Mouse (Mus musculus): ENCODE data around the gene Gm11568. TPM values are rescaled to one million over a fixed set of nuclear protein-coding genes. Genes with fewer than 3 reads are reported as not detected.
"Not testable (repeated sequence)": the region's sequence is repeated elsewhere in the genome, so short reads cannot be mapped to it uniquely, and the experiment has no call there.

Gene Gm11568
- polyA plus RNA-seq, 1 experiment from 2014 or later: not detected

- not testable (repeated sequence) for H3K9me3 ChIP-seq (ENCODE audit: control insufficient read depth, low read length); H3K4me2 ChIP-seq (replicated peaks); H3K9ac ChIP-seq; ATAC-seq (ENCODE audit: low FRiP score); H3K27me3 ChIP-seq (ENCODE audit: control insufficient read depth, insufficient read depth, low read length); H3K4me1 ChIP-seq (replicated peaks; ENCODE audit: control insufficient read depth, insufficient read depth, low read length); H3K4me3 ChIP-seq (replicated peaks; ENCODE audit: low read length); H3K27ac ChIP-seq; H3K36me3 ChIP-seq (replicated peaks; ENCODE audit: control insufficient read depth, insufficient read depth); DNase-seq (ENCODE audit: low spot score)
- WGBS: 71% methylated on average over 1 of the region's 1 CpGs
Measured at GRCm38 (mm10) chr11:99873089-99873488, 15.4 kb downstream of the Gm11568 start, which contains the start of gene Krtap9-1. TSS of gene Krtap9-1 (plus strand) at chr11:99873389.

DNA sequence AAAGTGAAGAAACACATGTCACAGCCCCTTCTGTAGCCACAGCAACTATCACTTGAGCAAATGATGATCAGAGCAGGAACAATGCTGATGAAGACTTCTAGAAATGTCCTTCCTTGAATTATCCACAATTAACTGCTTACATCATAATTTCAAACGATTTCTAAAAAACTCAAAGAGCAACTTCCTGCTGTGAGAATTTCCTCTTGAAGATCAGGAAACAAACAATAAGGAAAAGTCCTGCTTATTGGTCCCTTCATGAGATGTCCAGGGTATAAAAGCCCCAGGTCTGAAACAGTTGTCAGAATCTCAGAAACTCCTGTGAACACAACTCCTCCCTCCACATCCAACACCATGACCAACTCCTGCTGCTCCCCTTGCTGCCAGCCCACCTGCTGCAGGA lies 21.2 kb downstream of the Gm11568 start, which contains the start of gene Gm11567:
Gene Gm11567, plus strand, starts transcription at position 301 of the 400 bp plus-strand sequence.
- not testable (repeated sequence) for H3K27me3 ChIP-seq (ENCODE audit: control insufficient read depth, insufficient read depth, low read length); H3K4me3 ChIP-seq (replicated peaks; ENCODE audit: low read length); H3K27ac ChIP-seq; ATAC-seq (ENCODE audit: low FRiP score); H3K9me3 ChIP-seq (ENCODE audit: control insufficient read depth, low read length); H3K4me1 ChIP-seq (replicated peaks; ENCODE audit: control insufficient read depth, insufficient read depth, low read length); H3K36me3 ChIP-seq (replicated peaks; ENCODE audit: control insufficient read depth, insufficient read depth); DNase-seq (ENCODE audit: low spot score); H3K9ac ChIP-seq; H3K4me2 ChIP-seq (replicated peaks)
- WGBS: 65% methylated on average over 1 of the region's 1 CpGs

- H3K4me3 ChIP-seq (replicated peaks; ENCODE audit: low read length): no peak within 1 kb of the TSS
- 94% methylated on average over 2 of the region's 2 CpGs for WGBS
- no peak for DNase-seq (ENCODE audit: low spot score)
Measured at GRCm38 (mm10) chr11:99907620-99908019, 49.9 kb downstream of the Gm11568 start, which contains the start of gene Krtap31-1. TSS of gene Krtap31-1 (plus strand) at chr11:99907920.

More at GRCm38 (mm10) chr11:99907620-99908019, 49.9 kb downstream of the Gm11568 start, which contains the start of gene Krtap31-1:
- no peak for ATAC-seq (ENCODE audit: low FRiP score)
- Histone ChIP-seq H3K36me3 (replicated peaks; ENCODE audit: control insufficient read depth, insufficient read depth) (no peaks in the 10 kb centered on the region), H3K27me3 (ENCODE audit: control insufficient read depth, insufficient read depth, low read length) (no peaks in the 10 kb centered on the region), H3K27ac (no peak within 1 kb of the TSS), H3K9ac (no peak within 1 kb of the TSS), H3K4me2 (replicated peaks) (no peak within 1 kb of the TSS), H3K9me3 (ENCODE audit: control insufficient read depth, low read length) (no peaks in the 10 kb centered on the region), H3K4me1 (replicated peaks; ENCODE audit: control insufficient read depth, insufficient read depth, low read length) (no peaks in the 10 kb centered on the region)

Other genes with a start within 250 kb of the Gm11568 start
- not detected in 2 replicates for gene Gm11937, start 247.7 kb upstream of the Gm11568 start, polyA plus RNA-seq (2014; fragmentation: Nextera tagmentation; extraction: Ambion mirVana)
- gene Krtap2-4, start 243.1 kb upstream of the Gm11568 start, polyA plus RNA-seq (2014; fragmentation: Nextera tagmentation; extraction: Ambion mirVana): not detected in 2 replicates
- gene Gm11562, start 237.5 kb upstream of the Gm11568 start, polyA plus RNA-seq (2014; fragmentation: Nextera tagmentation; extraction: Ambion mirVana): not detected in 2 replicates
- not detected in 2 replicates for gene Krtap4-1, start 229.7 kb upstream of the Gm11568 start, polyA plus RNA-seq (2014; fragmentation: Nextera tagmentation; extraction: Ambion mirVana)
- not detected in 2 replicates for gene Krtap4-2, start 222.8 kb upstream of the Gm11568 start, polyA plus RNA-seq (2014; fragmentation: Nextera tagmentation; extraction: Ambion mirVana)
- gene Krtap4-7, start 213.8 kb upstream of the Gm11568 start, polyA plus RNA-seq (2014; fragmentation: Nextera tagmentation; extraction: Ambion mirVana): not detected in 2 replicates
- gene Gm11555, start 207.7 kb upstream of the Gm11568 start, polyA plus RNA-seq (2014; fragmentation: Nextera tagmentation; extraction: Ambion mirVana): not detected in 2 replicates
- gene Gm11563, start 199.0 kb upstream of the Gm11568 start, polyA plus RNA-seq (2014; fragmentation: Nextera tagmentation; extraction: Ambion mirVana): not detected in 2 replicates
- gene Krtap4-6, start 192.0 kb upstream of the Gm11568 start, polyA plus RNA-seq (2014; fragmentation: Nextera tagmentation; extraction: Ambion mirVana): not detected in 2 replicates
- not detected in 2 replicates for gene Gm14190, start 167.2 kb upstream of the Gm11568 start, polyA plus RNA-seq (2014; fragmentation: Nextera tagmentation; extraction: Ambion mirVana)
- gene Gm14180, start 123.6 kb upstream of the Gm11568 start, polyA plus RNA-seq (2014; fragmentation: Nextera tagmentation; extraction: Ambion mirVana): not detected in 2 replicates
- gene Gm11595, start 85.0 kb upstream of the Gm11568 start, polyA plus RNA-seq (2014; fragmentation: Nextera tagmentation; extraction: Ambion mirVana): not detected in 2 replicates
- not detected in 2 replicates for gene Krtap4-8, start 77.2 kb upstream of the Gm11568 start, polyA plus RNA-seq (2014; fragmentation: Nextera tagmentation; extraction: Ambion mirVana)
- not detected in 2 replicates for gene Krtap4-9, start 72.7 kb upstream of the Gm11568 start, polyA plus RNA-seq (2014; fragmentation: Nextera tagmentation; extraction: Ambion mirVana)
- gene Gm11596, start 64.5 kb upstream of the Gm11568 start, polyA plus RNA-seq (2014; fragmentation: Nextera tagmentation; extraction: Ambion mirVana): not detected in 2 replicates
- gene Gm11569, start 59.0 kb upstream of the Gm11568 start, polyA plus RNA-seq (2014; fragmentation: Nextera tagmentation; extraction: Ambion mirVana): not detected in 2 replicates
- gene Gm11554, start 53.5 kb upstream of the Gm11568 start, polyA plus RNA-seq (2014; fragmentation: Nextera tagmentation; extraction: Ambion mirVana): not detected in 2 replicates
- gene Krtap4-13, start 48.0 kb upstream of the Gm11568 start, polyA plus RNA-seq (2014; fragmentation: Nextera tagmentation; extraction: Ambion mirVana): not detected in 2 replicates
- not detected in 2 replicates for gene Gm11564, start 42.3 kb upstream of the Gm11568 start, polyA plus RNA-seq (2014; fragmentation: Nextera tagmentation; extraction: Ambion mirVana)
- not detected in 2 replicates for gene 2300003K06Rik, start 19.9 kb upstream of the Gm11568 start, polyA plus RNA-seq (2014; fragmentation: Nextera tagmentation; extraction: Ambion mirVana)
- gene Krtap4-16, start 6.3 kb upstream of the Gm11568 start, polyA plus RNA-seq (2014; fragmentation: Nextera tagmentation; extraction: Ambion mirVana): not detected in 2 replicates
- gene Gm11559, start 6.6 kb downstream of the Gm11568 start, polyA plus RNA-seq (2014; fragmentation: Nextera tagmentation; extraction: Ambion mirVana): not detected in 2 replicates
- not detected in 2 replicates for gene Krtap9-1, start 15.5 kb downstream of the Gm11568 start, polyA plus RNA-seq (2014; fragmentation: Nextera tagmentation; extraction: Ambion mirVana)
- not detected in 2 replicates for gene Gm11567, start 21.3 kb downstream of the Gm11568 start, polyA plus RNA-seq (2014; fragmentation: Nextera tagmentation; extraction: Ambion mirVana)
- not detected in 2 replicates for gene Krtap31-1, start 50.0 kb downstream of the Gm11568 start, polyA plus RNA-seq (2014; fragmentation: Nextera tagmentation; extraction: Ambion mirVana)
- gene Gm11565, start 56.8 kb downstream of the Gm11568 start, polyA plus RNA-seq (2014; fragmentation: Nextera tagmentation; extraction: Ambion mirVana): not detected in 2 replicates
- gene Krtap31-2, start 78.4 kb downstream of the Gm11568 start, polyA plus RNA-seq (2014; fragmentation: Nextera tagmentation; extraction: Ambion mirVana): not detected in 2 replicates
- gene Krtap9-5, start 90.6 kb downstream of the Gm11568 start, polyA plus RNA-seq (2014; fragmentation: Nextera tagmentation; extraction: Ambion mirVana): not detected in 2 replicates
- gene Krtap29-1, start 121.1 kb downstream of the Gm11568 start, polyA plus RNA-seq (2014; fragmentation: Nextera tagmentation; extraction: Ambion mirVana): not detected in 2 replicates
- 0.16 and 0.29 TPM in 2 replicates for gene Krtap16-1, start 128.7 kb downstream of the Gm11568 start, polyA plus RNA-seq (2014; fragmentation: Nextera tagmentation; extraction: Ambion mirVana)
- 0.86 and 1.5 TPM in 2 replicates for gene Krtap17-1, start 136.1 kb downstream of the Gm11568 start, polyA plus RNA-seq (2014; fragmentation: Nextera tagmentation; extraction: Ambion mirVana)
- not detected in 2 replicates for gene Krt33a, start 158.3 kb downstream of the Gm11568 start, polyA plus RNA-seq (2014; fragmentation: Nextera tagmentation; extraction: Ambion mirVana)
- gene Krt33b, start 172.0 kb downstream of the Gm11568 start, polyA plus RNA-seq (2014; fragmentation: Nextera tagmentation; extraction: Ambion mirVana): 0.13 TPM in 1 of 2 replicates, not detected in the other
- gene Krt34, start 183.6 kb downstream of the Gm11568 start, polyA plus RNA-seq (2014; fragmentation: Nextera tagmentation; extraction: Ambion mirVana): not detected in 2 replicates
- not detected in 2 replicates for gene Krt31, start 192.6 kb downstream of the Gm11568 start, polyA plus RNA-seq (2014; fragmentation: Nextera tagmentation; extraction: Ambion mirVana)
- not detected in 2 replicates for gene Krt32, start 230.3 kb downstream of the Gm11568 start, polyA plus RNA-seq (2014; fragmentation: Nextera tagmentation; extraction: Ambion mirVana)
- gene Krt35, start 238.3 kb downstream of the Gm11568 start, polyA plus RNA-seq (2014; fragmentation: Nextera tagmentation; extraction: Ambion mirVana): not detected in 2 replicates
- not detected in 2 replicates for gene Krt36, start 247.7 kb downstream of the Gm11568 start, polyA plus RNA-seq (2014; fragmentation: Nextera tagmentation; extraction: Ambion mirVana)